In genomic region chr13:73347922-73348650, GRCm38 (mm10) we compare ENCODE assay signal across 23 mouse cellular contexts. TPM values are rescaled to one million over a fixed set of nuclear protein-coding genes. Genes with fewer than 3 reads are reported as not detected.
DNase-seq lines count a peak whose midpoint lies in the region; ATAC-seq and TF ChIP-seq lines count a peak whose summit lies in the region.
"Had no signal": no experiment of that assay in that cellular context is flagged by ENCODE, and none has a peak within 500 bp of the region (broad histone marks: within the 10 kb centered on the region; RNA-seq: fewer than 3 reads in every experiment).

No protein-coding gene starts in this region.

- no peak overlapping the region for H3K4me3 ChIP-seq in lung, embryonic 14.5 days (ENCODE audit: low read depth, low read length)
- H3K4me3 ChIP-seq in lung, postnatal 0 days (ENCODE audit: low read depth, low read length): no peak overlapping the region
- H3K4me3 ChIP-seq in ES-Bruce4 (ENCODE audit: low read depth, low read length): peak overlapping the region; percentile 32; the same call in 1 of the 2 replicates
- no peak overlapping the region for H3K4me3 ChIP-seq in neural tube, embryonic 15.5 days (replicated peaks)
- H3K4me3 ChIP-seq: forebrain, embryonic 10.5 days; forebrain, embryonic 13.5 days; gastrocnemius, adult 2 months; hindbrain, embryonic 12.5 days; hindbrain, embryonic 15.5 days; intestine, embryonic 15.5 days had no signal

- H3K27me3 ChIP-seq in lung, embryonic 14.5 days (ENCODE audit: insufficient read depth, low read length): no peaks in the 10 kb centered on the region
- H3K27me3 ChIP-seq in lung, postnatal 0 days (replicated peaks; ENCODE audit: insufficient read depth, low read length): no peaks in the 10 kb centered on the region
- H3K27me3 ChIP-seq in ES-Bruce4 (ENCODE audit: control insufficient read depth, insufficient read depth, low read length, poor library complexity, severe bottlenecking): no peaks in the 10 kb centered on the region
- no peaks in the 10 kb centered on the region for H3K27me3 ChIP-seq in neural tube, embryonic 15.5 days (replicated peaks)
- H3K27me3 ChIP-seq: forebrain, embryonic 13.5 days; hindbrain, embryonic 12.5 days; hindbrain, embryonic 15.5 days; intestine, embryonic 15.5 days had no signal

- no peaks in the 10 kb centered on the region for H3K9me3 ChIP-seq in lung, embryonic 14.5 days (ENCODE audit: low read depth, low read length)
- no peaks in the 10 kb centered on the region for H3K9me3 ChIP-seq in lung, postnatal 0 days (ENCODE audit: low read length)
- H3K9me3 ChIP-seq in ES-Bruce4 (replicated peaks; ENCODE audit: control insufficient read depth, insufficient read depth, low read length, poor library complexity, severe bottlenecking): no peaks in the 10 kb centered on the region
- H3K9me3 ChIP-seq in neural tube, embryonic 15.5 days (replicated peaks): no peaks in the 10 kb centered on the region
- H3K9me3 ChIP-seq: forebrain, embryonic 10.5 days; forebrain, embryonic 13.5 days; hindbrain, embryonic 12.5 days; hindbrain, embryonic 15.5 days; intestine, embryonic 15.5 days had no signal

- TF ChIP-seq POLR2A in ES-Bruce4 (IDR thresholded peaks at IDR 0.05; ENCODE audit: insufficient read depth, low read length): peak; percentile 29

- TF ChIP-seq EP300 in lung, postnatal 0 days (IDR thresholded peaks at IDR 0.05): no peak
- TF ChIP-seq EP300 in ES-Bruce4 (IDR thresholded peaks at IDR 0.05; ENCODE audit: insufficient read depth, low read depth, low read length): no peak

- 58% methylated on average over 7 of the region's 7 CpGs for WGBS in lung, embryonic 14.5 days
- WGBS in lung, postnatal 0 days: 39% methylated on average over 7 of the region's 7 CpGs
- 87% methylated on average over 7 of the region's 7 CpGs for WGBS in neural tube, embryonic 15.5 days

- no peak for TF ChIP-seq CTCF in lung, embryonic 14.5 days (IDR thresholded peaks at IDR 0.05; ENCODE audit: low read depth)
- no peak for TF ChIP-seq CTCF in lung, postnatal 0 days (IDR thresholded peaks at IDR 0.05)
- no peak for TF ChIP-seq CTCF in ES-Bruce4 (IDR thresholded peaks at IDR 0.05; ENCODE audit: low read depth, low read length)

- peak; percentile 26 for DNase-seq in lung, embryonic 14.5 days
- no peak for DNase-seq in lung, postnatal 25 days (ENCODE audit: low spot score)
- DNase-seq in lung, postnatal 0 days (ENCODE audit: low spot score): peak; percentile 38
- DNase-seq in lung, postnatal 4 days: no peak
- DNase-seq in R1 (ENCODE audit: low read depth, low spot score): peak; percentile 80
- DNase-seq in cerebellum, adult 9-11 months: no peak
- DNase-seq: adrenal gland, postnatal 10 days; adrenal gland, postnatal 36 days; cerebellum, adult 11 months; cerebellum, adult 2 months; cerebellum, postnatal 14 days; gastrocnemius, adult 2 months; gastrocnemius, postnatal 14 days; heart, adult 11 months had no signal

- no peaks in the 10 kb centered on the region for H3K36me3 ChIP-seq in lung, embryonic 14.5 days (ENCODE audit: insufficient read depth)
- H3K36me3 ChIP-seq in lung, postnatal 0 days (ENCODE audit: insufficient read depth, low read length): no peaks in the 10 kb centered on the region
- H3K36me3 ChIP-seq in ES-Bruce4 (ENCODE audit: control insufficient read depth, insufficient read depth, low read length, poor library complexity, severe bottlenecking): no peaks in the 10 kb centered on the region
- no peaks in the 10 kb centered on the region for H3K36me3 ChIP-seq in neural tube, embryonic 15.5 days
- H3K36me3 ChIP-seq: forebrain, embryonic 10.5 days; hindbrain, embryonic 12.5 days; hindbrain, embryonic 15.5 days; intestine, embryonic 15.5 days had no signal

- H3K4me1 ChIP-seq in lung, embryonic 14.5 days (ENCODE audit: insufficient read depth): no peaks in the 10 kb centered on the region
- H3K4me1 ChIP-seq in lung, postnatal 0 days (ENCODE audit: insufficient read depth, low read depth, low read length): no peaks in the 10 kb centered on the region
- no peaks in the 10 kb centered on the region for H3K4me1 ChIP-seq in ES-Bruce4 (ENCODE audit: control insufficient read depth, insufficient read depth, low read length)
- no peaks in the 10 kb centered on the region for H3K4me1 ChIP-seq in neural tube, embryonic 15.5 days
- H3K4me1 ChIP-seq: forebrain, embryonic 13.5 days; hindbrain, embryonic 12.5 days; hindbrain, embryonic 15.5 days; intestine, embryonic 15.5 days had no signal

- H3K9ac ChIP-seq in lung, embryonic 14.5 days: no peak overlapping the region
- H3K9ac ChIP-seq in lung, postnatal 0 days (replicated peaks; ENCODE audit: low read depth): no peak overlapping the region
- H3K9ac ChIP-seq in ES-Bruce4 (ENCODE audit: low read depth, poor library complexity, severe bottlenecking): no peak overlapping the region
- H3K9ac ChIP-seq in neural tube, embryonic 15.5 days (replicated peaks): no peak overlapping the region
- H3K9ac ChIP-seq: forebrain, embryonic 13.5 days; hindbrain, embryonic 12.5 days; hindbrain, embryonic 15.5 days; intestine, embryonic 15.5 days had no signal

- no peak overlapping the region for H3K4me2 ChIP-seq in lung, embryonic 14.5 days
- no peak overlapping the region for H3K4me2 ChIP-seq in lung, postnatal 0 days (replicated peaks; ENCODE audit: low read depth, low read length)
- no peak overlapping the region for H3K4me2 ChIP-seq in neural tube, embryonic 15.5 days
- H3K4me2 ChIP-seq: forebrain, embryonic 13.5 days; heart, embryonic 11.5 days; hindbrain, embryonic 12.5 days; hindbrain, embryonic 15.5 days; intestine, embryonic 15.5 days had no signal

- peak overlapping the region; percentile 46; the same call in 1 of the 2 replicates for H3K27ac ChIP-seq in lung, embryonic 14.5 days (ENCODE audit: low read depth)
- H3K27ac ChIP-seq in lung, postnatal 0 days (ENCODE audit: low read length): no peak overlapping the region
- peak overlapping the region; percentile 87 for H3K27ac ChIP-seq in ES-Bruce4 (ENCODE audit: insufficient read depth, low read length)
- no peak overlapping the region for H3K27ac ChIP-seq in neural tube, embryonic 15.5 days (replicated peaks)
- H3K27ac ChIP-seq: forebrain, embryonic 13.5 days; gastrocnemius, adult 2 months; hindbrain, embryonic 12.5 days; hindbrain, embryonic 15.5 days; intestine, embryonic 15.5 days had no signal

- no peak; the same call in 1 of the 2 replicates for ATAC-seq in lung, embryonic 14.5 days (ENCODE audit: insufficient read depth)
- ATAC-seq in lung, postnatal 0 days: peak; percentile 67
- ATAC-seq in neural tube, embryonic 15.5 days (ENCODE audit: low FRiP score): no peak
- ATAC-seq: forebrain, embryonic 13.5 days; forebrain, embryonic 16.5 days; intestine, embryonic 15.5 days had no signal

RNA-seq across cellular contexts. Expression of gene Ndufs6, which starts 19.7 kb away (rescaled TPM):
- polyA plus RNA-seq in lung, embryonic 14.5 days (2014; fragmentation: Nextera tagmentation; extraction: Ambion mirVana): 391 and 409 TPM in 2 replicates
- 270 and 333 TPM in 2 replicates for polyA plus RNA-seq in lung, postnatal 0 days (2015; fragmentation: Nextera tagmentation; extraction: Ambion mirVana)
- 233 and 263 TPM in 2 replicates for polyA plus RNA-seq in ES-Bruce4 (2011; ENCODE audit: insufficient read depth, insufficient read length, low read depth, missing spikeins)
- 437 and 462 TPM in 2 replicates for polyA plus RNA-seq in neural tube, embryonic 15.5 days (2015; fragmentation: Nextera tagmentation; extraction: Ambion mirVana)

RNA-seq across cellular contexts. Expression of gene Mrpl36, which starts 19.8 kb away (rescaled TPM):
- 139 and 147 TPM in 2 replicates for polyA plus RNA-seq in lung, embryonic 14.5 days (2014; fragmentation: Nextera tagmentation; extraction: Ambion mirVana)
- polyA plus RNA-seq in lung, postnatal 0 days (2015; fragmentation: Nextera tagmentation; extraction: Ambion mirVana): 99.6 and 103 TPM in 2 replicates
- polyA plus RNA-seq in ES-Bruce4 (2011; ENCODE audit: insufficient read depth, insufficient read length, low read depth, missing spikeins): 49.3 and 60.5 TPM in 2 replicates
- polyA plus RNA-seq in neural tube, embryonic 15.5 days (2015; fragmentation: Nextera tagmentation; extraction: Ambion mirVana): 84.2 and 98.5 TPM in 2 replicates

Comparison
In these comparisons a context has a peak if more than half of its experiments do, and no peak if none do; other contexts are left out.
1. DNase-seq: peak in lung, embryonic 14.5 days (single experiment), lung, postnatal 0 days (single experiment) and R1 (single experiment); none in lung, postnatal 25 days (single experiment), lung, postnatal 4 days (0 of 2) and cerebellum, adult 9-11 months (single experiment).
2. H3K27ac ChIP-seq: peak in lung, embryonic 14.5 days (single experiment) and ES-Bruce4 (single experiment); none in lung, postnatal 0 days (single experiment) and neural tube, embryonic 15.5 days (single experiment).